ENCODE assay signal across 22 mouse cellular contexts in genomic region chr8:61843776-61844175, GRCm38 (mm10). TPM values are rescaled to one million over a fixed set of nuclear protein-coding genes. Genes with fewer than 3 reads are reported as not detected.
DNase-seq lines count a peak whose midpoint lies in the region; ATAC-seq and TF ChIP-seq lines count a peak whose summit lies in the region.
"Had no signal": no experiment of that assay in that cellular context is flagged by ENCODE, and none has a peak within 500 bp of the region (broad histone marks: within the 10 kb centered on the region; RNA-seq: fewer than 3 reads in every experiment).

No protein-coding gene starts in this region.

- H3K79me2 ChIP-seq in heart, adult 2 months (replicated peaks; ENCODE audit: control insufficient read depth, insufficient read depth, low read length): no peaks in the 10 kb centered on the region

- intact Hi-C loops in gastrocnemius, adult 2 months (cut with DNase I): no loop called here
- intact Hi-C loops in gastrocnemius, postnatal 14 days (cut with DNase I; ENCODE audit: low total_unique reads): no loop called here
- intact Hi-C loops in heart, adult 2 months (cut with DNase I): loop anchor here (5.0 kb wide), 1 partner anchor 96 kb away; no protein-coding TSS in a partner anchor

- H3K9ac ChIP-seq in heart, adult 2 months (ENCODE audit: low read depth, low read length): no peak overlapping the region
- no peak overlapping the region for H3K9ac ChIP-seq in heart, embryonic 16.5 days (ENCODE audit: low read length)
- H3K9ac ChIP-seq: embryonic facial prominence, embryonic 13.5 days; forebrain, embryonic 13.5 days; forebrain, postnatal 0 days; hindbrain, embryonic 12.5 days had no signal

- TF ChIP-seq POLR2A in heart, adult 2 months (IDR thresholded peaks at IDR 0.05; ENCODE audit: insufficient read depth, low read depth, low read length): no peak

- no peak for TF ChIP-seq CTCF in gastrocnemius, adult 2 months (IDR thresholded peaks at IDR 0.05)
- no peak for TF ChIP-seq CTCF in heart, adult 2 months (IDR thresholded peaks at IDR 0.05)

- peak; percentile 56 for DNase-seq in gastrocnemius, adult 2 months
- no peak for DNase-seq in gastrocnemius, postnatal 14 days
- peak in 1 of 2 experiments; percentile 33 for DNase-seq in heart, adult 2 months
- no peak for DNase-seq in heart, postnatal 4 days
- no peak for DNase-seq in heart, embryonic 10.5 days (ENCODE audit: low spot score)
- peak; percentile 73 for DNase-seq in skeletal muscle tissue, adult 2 months (ENCODE audit: low read depth, low spot score)
- DNase-seq: adrenal gland, postnatal 14 days; cerebellum, adult 11-12 months; cerebellum, adult 9-10 months; cerebellum, postnatal 25 days; forebrain, postnatal 0 days; kidney, adult 8-10 months had no signal

- no peak overlapping the region for H3K4me3 ChIP-seq in gastrocnemius, adult 2 months
- H3K4me3 ChIP-seq in heart, adult 2 months: no peak overlapping the region
- no peak overlapping the region for H3K4me3 ChIP-seq in heart, embryonic 16.5 days (ENCODE audit: low read length)
- H3K4me3 ChIP-seq in heart, embryonic 10.5 days: no peak overlapping the region
- H3K4me3 ChIP-seq: embryonic facial prominence, embryonic 13.5 days; forebrain, embryonic 13.5 days; hindbrain, embryonic 12.5 days had no signal

- no peak for TF ChIP-seq EP300 in heart, adult 2 months (IDR thresholded peaks at IDR 0.05; ENCODE audit: insufficient read depth, low read depth, low read length)

- H3K4me1 ChIP-seq in heart, adult 2 months (ENCODE audit: control insufficient read depth, insufficient read depth, low read length): no peaks in the 10 kb centered on the region; the same call in 1 of the 2 replicates
- H3K4me1 ChIP-seq in heart, embryonic 16.5 days (ENCODE audit: control insufficient read depth, insufficient read depth, low read length): peaks cover 34% of the 10 kb centered on the region
- peaks cover 11% of the 10 kb centered on the region; the same call in 1 of the 2 replicates for H3K4me1 ChIP-seq in heart, embryonic 10.5 days

- H3K27me3 ChIP-seq in heart, adult 2 months (ENCODE audit: control insufficient read depth, insufficient read depth, low read length): no peaks in the 10 kb centered on the region
- no peaks in the 10 kb centered on the region for H3K27me3 ChIP-seq in heart, embryonic 16.5 days (ENCODE audit: control insufficient read depth, insufficient read depth, low read length)
- H3K27me3 ChIP-seq in heart, embryonic 10.5 days (ENCODE audit: insufficient read depth, poor library complexity, severe bottlenecking): no peaks in the 10 kb centered on the region
- H3K27me3 ChIP-seq: CH12.LX; embryonic facial prominence, embryonic 13.5 days; forebrain, embryonic 13.5 days; hindbrain, embryonic 12.5 days; Patski had no signal

- peak overlapping the region; percentile 81 for H3K27ac ChIP-seq in gastrocnemius, adult 2 months
- H3K27ac ChIP-seq in heart, adult 2 months: peak overlapping the region; percentile 53
- H3K27ac ChIP-seq in heart, embryonic 16.5 days (ENCODE audit: low read length): peak overlapping the region; percentile 9
- no peak overlapping the region for H3K27ac ChIP-seq in heart, embryonic 10.5 days
- H3K27ac ChIP-seq: forebrain, embryonic 13.5 days; hindbrain, embryonic 12.5 days had no signal

- H3K9me3 ChIP-seq in heart, embryonic 16.5 days (replicated peaks; ENCODE audit: control insufficient read depth, low read length): peaks cover 4% of the 10 kb centered on the region; the same call in 1 of the 2 replicates
- no peaks in the 10 kb centered on the region for H3K9me3 ChIP-seq in heart, embryonic 10.5 days
- H3K9me3 ChIP-seq: embryonic facial prominence, embryonic 13.5 days; forebrain, embryonic 13.5 days; hindbrain, embryonic 12.5 days had no signal

- H3K36me3 ChIP-seq in heart, adult 2 months (ENCODE audit: control insufficient read depth, insufficient read depth, low read length): peaks cover 10% of the 10 kb centered on the region
- H3K36me3 ChIP-seq in heart, embryonic 16.5 days (ENCODE audit: control insufficient read depth, insufficient read depth): no peaks in the 10 kb centered on the region
- peaks cover 10% of the 10 kb centered on the region; the same call in 1 of the 2 replicates for H3K36me3 ChIP-seq in heart, embryonic 10.5 days
- H3K36me3 ChIP-seq: embryonic facial prominence, embryonic 13.5 days; hindbrain, embryonic 12.5 days had no signal

- no peak overlapping the region for H3K4me2 ChIP-seq in heart, embryonic 16.5 days (ENCODE audit: low read depth, low read length)
- H3K4me2 ChIP-seq: forebrain, embryonic 13.5 days; hindbrain, embryonic 12.5 days had no signal

- WGBS in heart, adult 2 months: 60% methylated on average over 8 of the region's 8 CpGs
- 57% methylated on average over 8 of the region's 8 CpGs for WGBS in heart, embryonic 16.5 days
- 83% methylated on average over 8 of the region's 8 CpGs for WGBS in heart, embryonic 10.5 days

- ATAC-seq in heart, embryonic 16.5 days (replicated peaks; ENCODE audit: extremely low read depth, insufficient read depth, low FRiP score): peak; percentile 84
- ATAC-seq: activated CD4-positive, CD25-positive, alpha-beta regulatory T cell, adult 4 months; forebrain, embryonic 13.5 days; forebrain, postnatal 0 days; hindbrain, embryonic 16.5 days; inflammation-experienced regulatory T-cells, adult 6 months; intestine, postnatal 0 days; Patski had no signal

RNA-seq across cellular contexts. Expression of gene Palld, which starts 58.7 kb away (rescaled TPM):
- total RNA-seq in gastrocnemius, adult 2 months (2021): 10 to 100 TPM; 66.8 to 71.5 TPM
- total RNA-seq in gastrocnemius, postnatal 14 days (2021): 100 to 1,000 TPM; 116 to 127 TPM
- total RNA-seq in heart, adult 2 months (2021): 100 to 1,000 TPM; 169 to 188 TPM
- 60.3 and 70.8 TPM in 2 replicates for polyA plus RNA-seq in heart, adult 2 months (2012; rRNA removed)
- total RNA-seq in heart, postnatal 4 days (2021): 100 to 1,000 TPM; 311 to 316 TPM
- polyA plus RNA-seq in heart, embryonic 16.5 days (2015; fragmentation: Nextera tagmentation; extraction: Ambion mirVana): 189 and 190 TPM in 2 replicates
- 167 and 228 TPM in 2 replicates for polyA plus RNA-seq in heart, embryonic 10.5 days (2016; fragmentation: Nextera tagmentation; extraction: Ambion mirVana)

Comparison
In these comparisons a context has a peak if more than half of its experiments do, and no peak if none do; other contexts are left out.
1. DNase-seq: peak in gastrocnemius, adult 2 months (single experiment) and skeletal muscle tissue, adult 2 months (single experiment); none in gastrocnemius, postnatal 14 days (single experiment), heart, postnatal 4 days (single experiment) and heart, embryonic 10.5 days (single experiment).